Mouse (Mus musculus) heart, adult 9 months (tissue): ENCODE measurements around the gene Prkcb.

ENCODE experiments used
- DNase-seq, 2 experiments: peaks; one replicate each; pipeline ENCODE4 v3.0.0; 2022; ENCODE audit warnings: low spot score in 2 of 2

Prkcb gene

DNA sequence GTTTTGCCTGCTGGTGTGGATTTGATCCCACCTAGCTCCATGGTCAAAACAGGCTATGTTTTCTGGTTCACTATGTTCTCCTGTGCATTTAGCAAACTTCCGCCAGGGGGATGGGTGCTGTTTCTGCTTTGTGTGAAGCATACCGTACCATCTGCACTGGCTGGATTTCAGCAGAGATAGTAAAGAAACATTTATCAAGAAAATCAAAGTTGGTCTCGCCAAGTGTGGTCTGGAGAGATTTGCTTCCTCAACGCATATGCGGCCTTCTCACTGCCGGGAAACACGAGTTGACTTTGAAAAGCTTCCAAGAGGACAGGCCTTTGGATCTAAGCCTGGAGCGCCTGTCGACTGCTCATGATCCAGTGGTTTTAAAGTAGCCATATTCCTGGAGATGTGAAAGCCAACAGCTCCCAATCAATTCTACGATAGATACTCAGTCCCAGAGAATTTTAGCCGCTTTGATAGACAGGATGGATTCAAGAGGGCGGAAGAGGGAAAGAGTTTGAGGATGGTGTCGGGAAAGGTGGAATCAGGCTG, 223.9 kb downstream of the Prkcb start:
- no peak for DNase-seq

GRCm38 (mm10) chr7:122520850-122521638, 232.5 kb downstream of the Prkcb start:
- no peak for DNase-seq

- DNase-seq, result no peak
Observed at GRCm38 (mm10) chr7:122528201-122528600, 239.7 kb downstream of the Prkcb start.

DNA sequence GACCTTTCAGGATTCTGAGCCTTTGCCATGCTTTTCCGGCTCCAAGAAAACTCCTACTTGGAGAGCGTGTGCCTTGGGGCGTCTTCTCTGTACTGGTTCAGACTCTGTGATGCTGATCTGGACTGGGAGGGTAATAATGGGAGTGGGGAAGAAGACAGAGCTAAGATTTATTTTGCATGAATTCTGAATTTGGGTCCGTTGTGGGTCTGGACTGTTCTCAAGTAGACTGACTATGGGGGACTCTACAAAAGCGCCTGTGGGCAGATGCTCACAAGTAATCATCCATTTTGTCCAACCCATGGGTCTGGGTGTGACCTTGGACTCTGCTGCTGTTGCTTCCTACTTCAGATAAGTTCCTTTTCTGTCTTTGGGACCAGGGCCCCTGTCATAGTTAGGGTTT, 240.1 kb downstream of the Prkcb start:
- no peak for DNase-seq

GRCm38 (mm10) chr7:122533566-122534360, 245.2 kb downstream of the Prkcb start:
- no peak for DNase-seq

DNA sequence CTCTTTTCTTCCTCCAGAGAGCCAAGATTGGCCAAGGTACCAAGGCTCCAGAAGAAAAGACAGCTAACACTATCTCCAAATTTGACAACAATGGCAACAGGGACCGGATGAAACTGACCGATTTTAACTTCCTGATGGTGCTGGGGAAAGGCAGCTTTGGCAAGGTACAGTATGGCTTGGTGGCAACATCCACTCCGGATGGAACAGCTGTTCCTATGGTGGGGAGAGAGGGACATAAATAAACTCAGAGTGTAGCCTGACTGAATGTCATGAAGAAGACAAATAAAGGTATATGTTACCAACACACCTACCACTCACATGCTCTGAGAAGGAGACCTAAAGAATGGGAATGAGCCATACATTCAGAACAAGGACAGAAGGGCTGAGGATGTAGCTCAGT, 256.1 kb downstream of the Prkcb start:
- DNase-seq, result no peak

DNA sequence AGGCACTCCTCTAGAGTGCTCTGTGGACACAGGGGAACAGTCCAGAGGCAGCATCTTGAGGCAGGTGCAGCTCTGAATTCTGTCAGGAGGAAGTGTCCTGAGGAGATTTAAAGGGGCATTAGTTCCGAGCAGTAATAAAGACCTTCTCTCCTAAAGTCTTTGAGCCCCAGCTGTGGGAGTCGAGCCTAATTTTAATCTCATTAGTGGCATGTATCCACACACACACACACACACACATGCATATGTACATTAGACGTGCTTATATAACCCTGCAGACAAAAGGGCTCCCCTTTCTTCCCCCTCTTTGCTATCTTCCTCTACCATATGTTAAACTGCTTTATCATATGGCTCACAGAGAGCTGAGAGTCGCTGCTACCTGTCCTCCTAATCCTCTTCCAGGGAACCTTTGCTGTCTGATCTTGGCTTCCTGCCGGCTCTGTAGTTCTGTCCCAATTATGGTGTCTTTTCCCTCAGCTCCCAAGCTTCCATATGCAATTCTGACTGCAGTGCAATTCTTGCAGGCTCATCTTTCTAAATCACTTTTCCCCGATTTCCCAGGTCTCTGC, 268.1 kb downstream of the Prkcb start:
- no peak for DNase-seq

GRCm38 (mm10) chr7:122558085-122558811, 269.7 kb downstream of the Prkcb start:
- no peak for DNase-seq

DNA sequence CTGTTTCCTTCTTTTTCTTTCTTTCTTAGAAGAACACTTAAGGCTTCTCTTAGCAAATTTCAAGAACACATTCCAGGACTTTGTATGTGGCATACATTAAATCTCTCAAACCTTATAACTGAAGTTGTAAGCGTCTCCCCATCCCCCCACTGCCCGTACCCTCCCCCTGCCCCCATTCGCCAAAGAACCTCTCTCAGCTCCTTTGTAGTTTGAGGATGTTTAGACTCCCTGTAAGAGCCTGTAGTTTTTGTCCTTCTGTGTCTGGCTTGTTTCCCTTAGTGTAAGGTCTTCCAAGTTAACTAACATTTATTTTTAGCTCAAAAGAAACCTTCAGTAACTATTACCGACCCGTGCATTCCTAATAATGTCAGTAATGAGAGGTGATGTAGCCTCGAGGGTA, 270.4 kb downstream of the Prkcb start:
- DNase-seq, result no peak

- peak; percentile 4 to 7 for DNase-seq
Observed at GRCm38 (mm10) chr7:122562586-122562985, 274.0 kb downstream of the Prkcb start.

DNA sequence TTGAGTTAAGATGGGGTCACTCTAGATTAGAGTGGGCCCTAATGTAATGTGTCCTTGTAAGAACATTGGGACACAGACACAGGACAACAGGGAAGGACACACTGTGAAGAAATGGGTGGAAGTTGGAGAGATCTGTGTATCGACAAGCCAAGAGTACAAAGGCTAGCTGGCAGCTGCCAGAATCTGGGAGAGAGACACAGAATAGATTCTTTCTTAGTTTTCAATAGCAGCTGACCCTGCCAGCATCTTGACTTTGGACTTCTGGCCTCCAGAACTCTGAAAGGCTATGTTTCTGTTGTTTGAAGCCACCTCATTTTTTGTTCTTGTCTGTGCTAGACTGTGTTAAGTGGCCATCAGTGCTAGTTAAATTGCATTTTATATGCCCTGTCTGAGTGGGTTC, 276.8 kb downstream of the Prkcb start:
- DNase-seq, result no peak

GRCm38 (mm10) chr7:122566011-122566410, 277.5 kb downstream of the Prkcb start:
- no peak for DNase-seq

- DNase-seq, result no peak
Observed at GRCm38 (mm10) chr7:122568787-122569186, 280.2 kb downstream of the Prkcb start.

- DNase-seq, result no peak
Observed at GRCm38 (mm10) chr7:122570407-122570806, 281.9 kb downstream of the Prkcb start.

- DNase-seq, result no peak
Observed at GRCm38 (mm10) chr7:122573101-122573635, 284.6 kb downstream of the Prkcb start.

- no peak for DNase-seq
Observed at GRCm38 (mm10) chr7:122574418-122574817, 285.9 kb downstream of the Prkcb start.

- no peak for DNase-seq
Observed at GRCm38 (mm10) chr7:122575056-122575455, 286.5 kb downstream of the Prkcb start.

DNA sequence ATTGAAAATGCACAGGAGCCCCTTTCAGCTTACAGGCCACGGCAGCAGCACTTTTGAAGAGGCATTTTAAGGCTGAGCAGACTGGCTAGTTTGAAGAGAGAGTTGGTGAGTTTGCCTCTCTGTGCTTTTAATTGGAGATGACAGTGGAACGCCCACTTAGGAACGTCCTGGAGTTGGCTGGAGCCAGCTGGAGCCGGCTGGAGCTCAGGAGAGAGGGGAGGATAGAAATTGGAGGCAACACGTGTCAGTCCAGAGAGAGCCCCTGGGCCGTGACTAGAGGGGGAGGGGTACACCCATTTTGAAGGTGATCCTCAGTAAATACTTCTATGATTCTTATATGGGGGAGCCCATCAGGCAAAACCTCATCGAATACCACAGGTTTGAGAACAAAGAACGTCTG, 287.0 kb downstream of the Prkcb start:
- DNase-seq, result no peak

DNA sequence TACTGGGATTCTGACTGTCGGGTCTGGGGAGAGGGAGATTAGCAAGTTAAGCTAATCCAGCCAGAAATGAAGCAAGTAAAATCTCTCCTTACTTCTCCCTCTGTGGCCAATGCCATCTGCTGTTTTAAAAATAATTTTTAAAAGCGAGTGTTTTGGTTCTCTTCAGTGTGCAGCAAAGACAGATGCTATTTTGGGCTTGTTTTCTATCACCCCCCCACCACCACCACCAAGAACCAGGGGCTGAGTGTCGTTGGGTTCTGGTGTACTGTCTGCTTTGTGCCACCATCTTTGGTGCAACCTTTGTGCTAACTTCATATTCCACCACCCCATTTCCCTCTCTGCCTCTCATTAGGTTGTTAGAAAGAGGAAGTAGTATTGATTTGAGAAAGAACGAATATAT, 289.0 kb downstream of the Prkcb start:
- no peak for DNase-seq

DNA sequence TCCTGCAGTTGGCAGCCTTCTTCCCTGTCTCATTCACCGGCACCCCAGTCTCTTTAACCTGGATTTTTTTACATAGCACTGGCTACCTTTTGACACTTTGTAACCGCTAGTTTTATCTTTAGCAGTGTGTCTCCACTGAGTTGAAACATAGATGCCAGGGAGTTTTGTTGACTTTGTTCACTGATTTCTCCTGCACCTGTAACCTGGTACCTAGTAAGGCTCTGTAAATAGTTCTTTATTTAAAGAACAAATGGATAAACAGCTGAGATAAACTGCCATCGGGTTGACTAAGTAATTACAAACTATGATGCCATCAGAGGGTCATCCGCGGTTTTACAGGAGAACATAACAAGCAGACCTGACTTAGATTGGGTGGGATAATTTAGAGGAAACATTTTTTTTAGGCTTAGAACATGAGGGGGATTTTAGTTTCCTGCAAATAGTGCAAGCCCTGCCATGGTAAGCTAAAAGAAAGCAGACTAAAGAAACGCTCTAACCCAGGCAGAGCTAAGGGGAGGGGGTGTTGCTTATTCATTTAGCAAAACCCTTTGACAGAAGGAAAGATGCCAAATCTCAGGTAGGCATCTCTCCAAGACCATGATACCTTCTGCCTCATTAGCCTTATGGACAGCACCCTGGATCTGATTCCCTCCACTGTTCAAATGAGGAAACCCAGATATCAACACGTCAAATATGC, 291.1 kb downstream of the Prkcb start:
- DNase-seq, result no peak

DNA sequence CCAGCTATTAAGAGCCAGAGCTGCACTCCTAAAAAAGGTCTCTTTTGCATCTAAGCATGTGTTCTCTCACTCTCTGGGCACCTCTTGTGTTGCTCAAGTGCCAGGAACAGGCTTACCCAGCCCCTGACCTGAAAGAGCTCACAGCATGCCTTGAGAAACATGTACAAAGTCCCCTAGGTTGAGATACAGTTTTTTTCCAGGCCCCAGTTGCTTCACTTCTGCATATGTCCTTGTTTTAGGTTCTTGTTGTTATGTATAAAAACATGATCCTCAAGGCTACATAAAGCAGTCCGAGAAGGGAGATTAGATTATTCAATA, 291.6 kb downstream of the Prkcb start:
- DNase-seq, result no peak
